Mouse (Mus musculus) midbrain, embryonic 15.5 days (tissue): Measurements from ENCODE around the gene Scgb2b2. TPM values are rescaled to one million over a fixed set of nuclear protein-coding genes. Genes with fewer than 3 reads are reported as not detected.

Experiments used
- ATAC-seq: fragments of 200-750 bp; cut with Nextera tagmentation; replicated peaks from 2 replicates; pipeline ENCODE4 v1.8.0; 2017; ENCODE audit warnings: moderate TSS enrichment
- H3K27ac ChIP-seq: fragments of 300-500 bp; sonication (generic); 2 replicates; pipeline ENCODE4 v1.5.1; 2015; ENCODE audit warnings: mild to moderate bottlenecking, inconsistent platforms
- H3K27me3 ChIP-seq: fragments of 300-500 bp; sonication (generic); replicated peaks from 2 replicates; pipeline ENCODE4 v1.6.1; 2015; ENCODE audit warnings: inconsistent platforms
- H3K36me3 ChIP-seq: fragments of 300-500 bp; sonication (generic); replicated peaks from 2 replicates; pipeline ENCODE4 v1.6.1; 2015; ENCODE audit warnings: inconsistent platforms
- H3K4me1 ChIP-seq: fragments of 300-500 bp; sonication (generic); 2 replicates; pipeline ENCODE4 v1.6.1; 2015; ENCODE audit warnings: inconsistent platforms
- H3K4me2 ChIP-seq: fragments of 300-500 bp; sonication (generic); 2 replicates; pipeline ENCODE4 v1.6.1; 2015; ENCODE audit warnings: inconsistent platforms, mild to moderate bottlenecking, moderate library complexity
- H3K4me3 ChIP-seq: fragments of 300-500 bp; sonication (generic); 2 replicates; pipeline ENCODE4 v1.5.1; 2015; ENCODE audit warnings: mild to moderate bottlenecking, inconsistent platforms
- H3K9ac ChIP-seq: fragments of 300-500 bp; sonication (generic); 2 replicates; pipeline ENCODE4 v1.6.1; 2015; ENCODE audit warnings: mild to moderate bottlenecking, inconsistent platforms
- H3K9me3 ChIP-seq: fragments of 300-500 bp; sonication (generic); 2 replicates; pipeline ENCODE4 v1.6.1; 2016; ENCODE audit warnings: inconsistent platforms
- WGBS: fragments of 180-500 bp; shearing (Covaris S2); methylation state at CpG from one replicate; pipeline ENCODE4 v1.1.7; 2015; ENCODE audit warnings: mixed read lengths; 5-methylcytosine and 5-hydroxymethylcytosine counted together
- polyA plus RNA-seq: library from polyadenylated mRNA; unstranded; fragments of >200 nt; fragmentation: Nextera tagmentation; extraction: Ambion mirVana; gene quantifications from 2 replicates; pipeline ENCODE4 v1.2.1, GENCODE M21; 2015

Gene Scgb2b2
- polyA plus RNA-seq, result not detected in 2 replicates

DNA sequence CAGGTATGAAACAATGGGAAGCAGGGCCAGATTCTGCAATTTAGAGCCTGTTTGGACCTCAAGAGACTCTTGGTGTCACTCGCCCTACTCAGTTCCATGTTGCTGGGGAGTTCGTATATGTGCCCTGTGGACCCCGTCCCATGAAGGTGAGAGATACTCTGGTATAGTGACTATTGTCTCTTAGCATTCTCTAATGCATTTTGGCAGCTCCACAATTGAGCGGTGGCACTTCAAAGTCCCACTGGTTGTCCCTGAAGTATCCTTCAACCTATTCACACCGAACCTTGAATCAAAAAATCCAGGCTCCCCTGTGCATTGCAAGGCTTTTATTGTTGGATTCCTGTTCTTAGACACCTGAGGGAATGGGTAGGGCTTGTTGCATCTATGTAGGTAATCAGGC lies at the start of gene Scgb2b2:
Gene Scgb2b2 (plus strand): TSS at position 301 of the 400 bp plus-strand sequence.
- Histone ChIP-seq H3K4me1 (no peaks in the 10 kb centered on the region), H3K36me3 (no peaks in the 10 kb centered on the region), H3K4me2 (no peak within 1 kb of the TSS), H3K9me3 (peaks cover 7% of the 10 kb centered on the region; the same call in 1 of the 2 replicates), H3K4me3 (no peak within 1 kb of the TSS), H3K27ac (no peak within 1 kb of the TSS), H3K27me3 (no peaks in the 10 kb centered on the region), H3K9ac (no peak within 1 kb of the TSS)
- ATAC-seq, result no peak
- WGBS, result 85% methylated on average over 5 of the region's 5 CpGs

DNA sequence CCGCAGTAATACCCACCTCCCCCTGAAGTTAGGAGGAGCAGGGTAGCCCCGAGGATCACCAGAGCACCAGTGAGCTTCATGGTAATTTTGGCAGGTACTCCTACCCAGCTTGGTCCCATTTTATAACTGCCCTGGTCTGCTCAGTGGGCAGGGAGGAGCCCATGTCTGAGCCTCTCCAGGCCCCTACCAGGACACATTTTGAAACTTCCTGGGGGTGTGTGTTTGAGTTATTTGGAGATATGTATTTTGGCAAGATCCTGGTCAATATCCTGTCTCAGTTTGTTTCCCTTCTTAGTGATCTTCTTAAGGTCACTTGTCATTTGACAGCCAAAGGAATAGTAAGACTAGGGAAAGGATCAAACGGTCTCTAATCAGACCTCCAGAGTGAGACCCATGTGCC lies 1.4 kb downstream of the Scgb2b2 start, which contains the start of gene Scgb1b2:
Gene Scgb1b2 (minus strand): TSS at position 101 of the 400 bp plus-strand sequence.
- Histone ChIP-seq H3K9me3 (0 out of 2 replicates have a peak, but pooled peaks cover 3% of the 10 kb centered on the region), H3K36me3 (no peaks in the 10 kb centered on the region), H3K9ac (no peak within 1 kb of the TSS), H3K4me2 (no peak within 1 kb of the TSS), H3K27ac (no peak within 1 kb of the TSS), H3K27me3 (no peaks in the 10 kb centered on the region), H3K4me1 (no peaks in the 10 kb centered on the region), H3K4me3 (no peak within 1 kb of the TSS)
- no peak for ATAC-seq
- WGBS, result 76% methylated on average over 3 of the region's 3 CpGs

Other genes with a start within 250 kb of the Scgb2b2 start
- gene Fxyd5, start 248.0 kb upstream of the Scgb2b2 start, polyA plus RNA-seq, result 24.8 and 26.8 TPM in 2 replicates
- 174 and 186 TPM in 2 replicates for gene Fxyd7, start 239.0 kb upstream of the Scgb2b2 start, polyA plus RNA-seq
- gene Fxyd1, start 233.3 kb upstream of the Scgb2b2 start, polyA plus RNA-seq, result 13.2 and 15.5 TPM in 2 replicates
- 0.19 and 0.22 TPM in 2 replicates for gene Lgi4, start 231.2 kb upstream of the Scgb2b2 start, polyA plus RNA-seq
- gene Fxyd3, start 213.8 kb upstream of the Scgb2b2 start, polyA plus RNA-seq, result not detected in 2 replicates
- gene Hpn, start 175.2 kb upstream of the Scgb2b2 start, polyA plus RNA-seq, result 0.47 and 0.80 TPM in 2 replicates
- gene Scn1b, start 163.5 kb upstream of the Scgb2b2 start, polyA plus RNA-seq, result 9.2 and 9.9 TPM in 2 replicates
- 262 and 274 TPM in 2 replicates for gene Gramd1a, start 134.6 kb upstream of the Scgb2b2 start, polyA plus RNA-seq
- gene Scgb1b2, start 1.3 kb downstream of the Scgb2b2 start, polyA plus RNA-seq, result not detected in 2 replicates
- not detected in 2 replicates for gene Scgb2b3, start 71.6 kb downstream of the Scgb2b2 start, polyA plus RNA-seq
- gene Scgb1b3, start 85.1 kb downstream of the Scgb2b2 start, polyA plus RNA-seq, result not detected in 2 replicates